Mouse (Mus musculus) frontal cortex, postnatal 14 days (tissue): ENCODE data around the gene Ccdc27.

ENCODE experiments used
- DNase-seq, 2 experiments: peaks; one replicate each; pipeline ENCODE4 v3.0.0; 2022; ENCODE audit warnings: low spot score in 2 of 2

Gene Ccdc27

DNA sequence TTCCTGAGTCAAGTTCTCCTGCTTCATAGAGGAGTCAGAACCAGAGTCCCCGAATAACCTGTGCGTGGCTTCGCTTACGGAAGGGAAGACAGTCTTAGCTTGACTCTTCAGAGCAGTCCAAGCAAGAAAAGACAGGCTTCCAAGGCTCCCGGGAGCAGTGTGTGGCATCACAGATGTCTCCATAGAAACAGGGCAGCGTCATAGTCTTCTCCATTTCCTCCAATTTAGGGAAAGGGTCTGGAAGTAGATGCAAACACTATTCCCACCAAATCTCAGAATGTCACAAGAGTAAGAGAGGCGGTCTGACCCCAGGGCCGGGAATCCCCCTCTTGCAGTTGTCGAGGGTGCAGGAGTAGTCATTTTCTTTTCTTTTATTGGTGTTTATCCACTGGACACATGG, at the start of gene Ccdc27:
Ccdc27 (minus strand) TSS at position 101 of the 400 bp plus-strand sequence.
- no peak for DNase-seq

- DNase-seq: no peak
These were observed 48.9 kb upstream of the Ccdc27 start for GRCm38 (mm10) chr4:154091356-154091755.

DNA sequence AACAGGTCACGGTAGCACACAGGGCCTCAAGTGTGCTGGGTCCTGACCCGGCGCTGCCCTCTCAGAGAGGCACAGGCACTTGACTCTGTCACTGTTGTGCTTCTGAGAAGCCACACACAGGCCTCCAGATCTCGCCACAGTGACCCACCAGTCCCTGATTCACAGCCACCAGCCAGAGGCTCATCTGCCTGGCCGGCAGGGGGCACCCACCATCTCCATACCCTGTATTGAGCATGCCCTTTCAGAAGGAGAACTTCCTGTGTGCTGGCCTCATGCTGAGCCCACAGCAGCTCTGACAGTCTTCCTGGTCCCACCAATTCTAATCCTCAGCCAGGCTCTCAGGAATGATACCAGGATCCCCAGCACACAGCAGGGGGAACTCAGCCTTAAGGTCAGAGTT, 46.7 kb upstream of the Ccdc27 start:
- no peak for DNase-seq

GRCm38 (mm10) chr4:154086436-154086835, 44.0 kb upstream of the Ccdc27 start:
- DNase-seq: no peak

- no peak for DNase-seq
These were observed 43.4 kb upstream of the Ccdc27 start for GRCm38 (mm10) chr4:154085856-154086255.

- DNase-seq: no peak
These were observed 39.5 kb upstream of the Ccdc27 start for GRCm38 (mm10) chr4:154081974-154082373.

- no peak for DNase-seq
These were observed 38.5 kb upstream of the Ccdc27 start for GRCm38 (mm10) chr4:154081021-154081420.

DNA sequence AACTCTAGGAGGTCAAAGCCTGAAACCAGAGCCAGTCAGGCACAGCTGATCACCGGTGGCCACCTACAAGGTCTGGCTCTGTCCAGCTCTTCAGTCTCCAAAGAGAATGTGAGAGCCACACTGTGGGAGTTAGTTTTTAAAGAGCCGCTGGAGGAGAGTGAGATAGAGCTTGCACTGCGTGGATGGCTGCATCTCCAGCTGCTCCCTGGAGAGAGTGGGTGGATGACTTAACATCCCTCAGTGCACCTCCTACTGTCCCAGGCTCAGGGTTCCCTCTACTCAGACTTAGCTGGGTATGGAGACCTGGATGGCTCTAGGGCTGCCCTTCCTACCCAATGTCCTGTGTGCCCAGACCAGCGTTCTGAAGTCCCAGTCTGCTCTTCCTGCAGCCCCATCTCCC, 37.7 kb upstream of the Ccdc27 start:
- no peak for DNase-seq

GRCm38 (mm10) chr4:154071941-154072340, 29.5 kb upstream of the Ccdc27 start:
- DNase-seq: no peak

DNA sequence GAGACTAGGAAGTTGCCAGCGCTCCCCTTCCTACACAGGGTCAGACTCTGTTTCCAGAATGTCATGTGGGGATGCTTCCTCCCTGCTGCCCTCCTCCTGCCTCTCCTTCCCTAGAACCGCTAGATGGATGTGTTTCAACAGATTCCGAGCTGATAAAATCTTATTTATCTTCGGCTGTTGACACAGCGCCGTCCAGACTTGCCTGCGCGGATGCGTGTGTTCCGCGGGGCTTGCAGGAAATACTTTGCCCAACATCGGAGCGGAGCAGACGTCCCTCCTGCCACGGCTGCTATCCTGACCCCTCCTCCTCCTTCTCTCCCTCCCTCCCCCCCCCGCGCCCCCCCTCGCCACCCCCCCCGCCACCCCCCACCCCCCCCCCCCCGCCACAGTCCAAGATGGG, 29.0 kb upstream of the Ccdc27 start:
- DNase-seq: no peak

DNA sequence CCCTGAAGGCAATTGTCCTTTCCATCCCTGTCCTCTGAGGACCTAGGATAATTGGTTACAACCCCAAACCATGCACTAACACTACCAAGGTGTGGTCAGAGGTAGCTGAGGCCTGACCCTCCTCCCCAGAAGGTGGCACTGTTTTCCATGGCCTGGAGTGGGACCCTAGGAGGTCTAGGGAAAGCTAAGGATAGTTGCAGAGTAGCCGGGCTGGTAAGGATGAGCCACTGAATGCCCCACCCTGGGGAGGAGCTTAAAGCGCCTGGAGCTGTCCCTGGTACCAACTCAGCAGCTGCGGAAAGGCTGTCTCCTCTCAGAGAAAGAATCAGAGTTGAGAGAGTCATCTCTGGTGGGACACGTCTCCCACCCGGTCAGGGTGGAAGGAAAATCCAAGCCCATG, 28.4 kb upstream of the Ccdc27 start:
- DNase-seq: no peak

GRCm38 (mm10) chr4:154064827-154065773, 22.6 kb upstream of the Ccdc27 start:
- DNase-seq: no peak

- DNase-seq: no peak
These were observed 15.2 kb upstream of the Ccdc27 start for GRCm38 (mm10) chr4:154057696-154058095.

- no peak for DNase-seq
These were observed 14.2 kb upstream of the Ccdc27 start for GRCm38 (mm10) chr4:154056661-154057060.

DNA sequence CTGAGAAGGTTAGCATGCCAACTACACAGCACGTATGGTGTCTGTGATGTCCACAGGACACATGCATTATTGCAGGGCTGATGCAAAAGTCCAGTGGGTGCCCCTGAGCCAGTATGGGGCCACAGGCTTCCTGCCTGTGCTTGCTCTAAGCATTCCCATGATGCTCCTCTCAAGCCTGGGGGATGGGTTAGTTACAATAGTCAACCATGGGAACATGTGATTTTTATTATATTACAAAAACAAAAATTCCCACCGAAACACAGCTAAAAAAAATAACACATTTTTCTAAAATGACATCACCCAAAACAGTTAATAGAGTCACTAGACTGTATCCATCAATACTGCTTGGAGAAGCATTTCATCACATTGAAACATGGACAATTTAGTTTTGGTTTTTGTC, 13.6 kb upstream of the Ccdc27 start:
- no peak for DNase-seq

DNA sequence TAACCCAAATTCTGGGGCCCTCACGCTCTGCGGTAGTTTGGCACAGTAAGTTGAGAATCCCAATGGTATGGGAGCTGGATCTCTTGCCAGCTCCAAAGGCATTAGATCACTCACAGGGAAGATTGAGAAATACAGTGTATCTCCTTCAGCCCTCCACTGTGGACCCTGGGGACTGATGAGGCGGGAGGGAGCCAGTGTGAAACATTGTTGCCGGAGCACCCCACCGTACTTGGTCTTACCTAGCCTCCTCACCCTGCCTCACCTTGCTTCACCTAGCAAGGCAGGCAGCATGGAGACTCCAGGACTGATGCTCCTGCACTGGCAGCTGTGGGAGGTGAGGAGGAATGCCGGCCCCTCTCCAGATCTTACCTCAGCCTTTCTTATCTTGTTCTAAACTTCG, 13.0 kb upstream of the Ccdc27 start:
- no peak for DNase-seq

DNA sequence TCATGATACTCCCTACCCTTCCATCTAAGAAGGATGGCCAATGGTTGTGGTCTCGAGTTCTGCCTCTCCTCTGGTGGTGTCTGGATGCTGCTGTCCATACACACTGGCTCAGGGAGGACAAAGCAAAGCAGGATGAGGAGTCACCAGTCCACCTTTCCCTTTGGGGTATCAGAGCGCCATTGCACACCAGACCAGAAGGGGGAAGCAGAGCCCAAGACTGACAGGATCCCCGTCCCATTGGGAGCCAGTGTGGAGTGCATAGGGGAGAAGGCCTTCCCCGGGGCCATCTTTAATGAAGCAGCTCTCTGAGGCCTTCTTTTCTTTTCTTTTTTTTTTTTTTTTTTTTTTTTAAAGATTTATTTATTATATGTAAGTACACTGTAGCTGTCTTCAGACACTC, 10.6 kb upstream of the Ccdc27 start:
- no peak for DNase-seq

DNA sequence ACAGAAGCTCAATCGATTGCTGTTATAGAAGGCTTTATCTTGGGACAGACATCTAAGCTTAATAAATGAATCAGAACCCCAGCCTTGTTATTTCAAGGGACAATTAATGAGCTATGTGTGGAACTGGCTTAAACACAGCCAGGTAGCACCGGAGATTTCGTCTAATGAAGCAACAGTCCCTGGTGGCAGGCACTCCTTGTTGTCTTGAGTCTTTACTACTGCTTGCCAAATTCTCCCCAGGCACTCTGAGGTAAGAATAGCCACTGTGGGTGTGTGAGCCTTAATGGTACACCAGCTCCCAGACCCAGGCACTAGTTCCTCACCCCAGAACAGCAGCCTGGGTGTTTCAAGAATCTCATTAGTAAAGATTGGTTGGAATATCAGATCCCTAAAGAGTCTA, 8.9 kb upstream of the Ccdc27 start:
- no peak for DNase-seq

DNA sequence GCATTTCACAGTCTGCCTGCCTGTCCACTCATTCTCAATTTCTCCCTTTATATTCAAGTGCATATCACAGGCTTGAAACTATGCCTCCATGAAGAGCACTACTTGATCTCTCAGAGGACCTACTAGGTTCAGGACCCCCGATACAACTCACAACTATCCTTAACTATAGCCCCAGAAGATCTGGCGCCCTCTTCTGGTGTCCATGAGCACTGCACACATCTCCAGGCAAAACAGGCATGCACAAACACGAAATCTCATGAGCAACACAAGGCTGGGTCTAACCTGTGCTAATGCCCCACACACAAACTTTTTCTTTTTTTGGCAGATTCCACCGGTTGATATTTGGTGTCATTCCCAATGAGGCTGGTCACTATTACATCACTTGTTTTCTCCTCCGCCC, 3.4 kb upstream of the Ccdc27 start:
- no peak for DNase-seq

GRCm38 (mm10) chr4:154037123-154037522, 5.4 kb downstream of the Ccdc27 start:
- no peak for DNase-seq

DNA sequence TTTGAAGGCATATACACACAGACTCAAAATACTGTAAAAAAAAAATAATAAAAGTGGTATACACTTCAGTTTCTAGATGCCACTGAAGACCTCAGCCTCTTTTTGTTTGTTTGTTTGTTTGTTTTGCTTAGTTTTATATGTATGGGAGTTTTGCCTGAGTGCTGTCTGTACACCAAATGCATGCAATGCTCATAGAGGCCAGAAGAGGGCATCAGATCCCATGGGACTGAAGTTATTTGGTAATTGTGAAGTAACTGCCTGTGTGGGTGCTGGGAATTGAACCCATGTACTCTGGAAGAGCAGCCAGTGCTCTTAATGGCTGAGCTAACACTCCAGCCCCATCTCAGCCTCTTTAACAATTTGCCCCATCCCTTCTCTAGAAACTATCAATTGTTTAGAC, 13.8 kb downstream of the Ccdc27 start:
- no peak for DNase-seq

DNA sequence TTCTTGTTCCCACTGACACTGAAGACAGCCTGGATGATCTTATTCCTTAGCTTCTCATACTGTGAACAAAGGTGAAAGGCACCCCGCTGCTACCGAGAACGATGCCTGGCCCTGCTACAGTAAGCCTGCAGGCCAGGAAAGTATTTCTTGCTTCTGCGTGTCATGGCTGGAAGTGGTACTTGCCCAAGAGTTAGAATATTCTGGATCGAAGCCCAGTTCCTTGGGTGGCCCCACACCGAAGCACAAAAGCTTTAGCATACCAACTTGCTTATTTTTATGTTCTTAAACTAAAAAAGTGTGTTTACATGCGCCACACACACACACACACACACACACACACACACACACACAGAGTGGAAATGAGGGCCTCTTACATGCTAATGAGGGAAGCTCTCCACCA, 14.4 kb downstream of the Ccdc27 start:
- no peak for DNase-seq

DNA sequence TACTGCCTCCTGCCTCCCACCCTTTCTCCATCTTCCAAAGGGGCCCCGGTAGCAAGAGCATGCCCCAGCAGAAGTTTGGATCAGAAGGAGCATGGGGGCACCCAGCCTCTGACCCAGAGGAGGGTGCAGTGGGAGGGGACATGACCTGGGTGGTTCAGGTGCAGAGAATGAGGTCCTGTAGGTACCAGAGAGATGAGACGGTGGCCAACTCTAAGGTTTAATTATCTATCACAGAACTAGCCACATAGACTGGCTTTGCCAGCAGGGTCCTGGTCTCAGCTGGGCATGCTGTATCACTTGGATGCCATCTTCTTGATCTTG, 16.1 kb downstream of the Ccdc27 start:
- DNase-seq: no peak
